ENCODE assay signal across 4 mouse cellular contexts in the genomic region with DNA sequence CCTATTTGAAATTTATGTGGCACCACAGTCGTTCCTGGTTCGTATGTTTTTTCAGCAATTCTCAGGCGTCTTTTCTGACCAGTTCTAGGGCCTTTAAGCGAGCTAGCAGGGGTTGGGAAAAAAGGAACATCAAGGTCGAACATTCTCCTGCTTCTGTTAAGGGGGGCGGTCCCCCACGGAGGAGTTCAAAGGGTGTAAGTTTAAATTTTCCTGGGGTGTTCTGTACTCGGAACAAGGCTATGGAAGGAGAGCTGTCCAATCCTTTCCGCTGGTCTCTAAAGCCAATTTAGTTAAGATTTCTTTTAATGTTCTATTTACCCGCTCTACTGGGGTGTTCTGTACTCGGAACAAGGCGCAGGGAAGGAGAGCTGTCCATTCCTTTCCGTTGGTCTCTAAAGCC. TPM values are rescaled to one million over a fixed set of nuclear protein-coding genes. Genes with fewer than 3 reads are reported as not detected.
"Had no signal": no experiment of that assay in that cellular context is flagged by ENCODE, and none has a peak within 500 bp of the region (broad histone marks: within the 10 kb centered on the region; RNA-seq: fewer than 3 reads in every experiment).

No protein-coding gene starts in this region.

RNA-seq across cellular contexts. Expression of gene Tdrd12, which starts 28.4 kb away (rescaled TPM):
- polyA plus RNA-seq: small intestine, adult 2 months; spleen, adult 2 months; stomach, embryonic 14.5 days; thymus, postnatal 0 days had no signal
